Mouse (Mus musculus) adrenal gland, postnatal 4 days (tissue): ENCODE data around the gene Atp6v1g1. TPM values are rescaled to one million over a fixed set of nuclear protein-coding genes. Genes with fewer than 3 reads are reported as not detected.

ENCODE experiments used
- DNase-seq, 2 experiments: peaks; one replicate each; pipeline ENCODE4 v3.0.0; 2021 to 2022; ENCODE audit warnings: low spot score in 2 of 2, mixed read lengths in 2 of 2
- long read RNA-seq, 2 experiments: library from polyadenylated mRNA; stranded (forward); transcript quantifications; one replicate each; pipeline ENCODE4 v2.0.0; 2021
- total RNA-seq, 2 experiments: library from RNA; stranded (reverse); gene quantifications; 2 replicates each; pipeline ENCODE4 v1.2.3; 2021

The Atp6v1g1 gene
- total RNA-seq = 100 to 1,000 TPM; 148 TPM
- long read RNA-seq, experiment 1, transcript Atp6v1g1-201 (3 exons, 1,135 nt) = major isoform, 205 of 219 reads
- long read RNA-seq, experiment 1, partial matches to known transcripts = 8 of 219 reads
- long read RNA-seq, experiment 1, other reads (novel, unspliced or antisense) = 6 of 219 reads
- long read RNA-seq, experiment 2, transcript Atp6v1g1-201 (3 exons, 1,135 nt) = major isoform, 190 of 213 reads
- long read RNA-seq, experiment 2, partial matches to known transcripts = 18 of 213 reads
- long read RNA-seq, experiment 2, other reads (novel, unspliced or antisense) = 5 of 213 reads

GRCm38 (mm10) chr4:63544494-63545230, at the start of gene Atp6v1g1:
Gene Atp6v1g1, plus strand, starts transcription at chr4:63544772.
- peak; percentile 83 to 90 for DNase-seq

DNA sequence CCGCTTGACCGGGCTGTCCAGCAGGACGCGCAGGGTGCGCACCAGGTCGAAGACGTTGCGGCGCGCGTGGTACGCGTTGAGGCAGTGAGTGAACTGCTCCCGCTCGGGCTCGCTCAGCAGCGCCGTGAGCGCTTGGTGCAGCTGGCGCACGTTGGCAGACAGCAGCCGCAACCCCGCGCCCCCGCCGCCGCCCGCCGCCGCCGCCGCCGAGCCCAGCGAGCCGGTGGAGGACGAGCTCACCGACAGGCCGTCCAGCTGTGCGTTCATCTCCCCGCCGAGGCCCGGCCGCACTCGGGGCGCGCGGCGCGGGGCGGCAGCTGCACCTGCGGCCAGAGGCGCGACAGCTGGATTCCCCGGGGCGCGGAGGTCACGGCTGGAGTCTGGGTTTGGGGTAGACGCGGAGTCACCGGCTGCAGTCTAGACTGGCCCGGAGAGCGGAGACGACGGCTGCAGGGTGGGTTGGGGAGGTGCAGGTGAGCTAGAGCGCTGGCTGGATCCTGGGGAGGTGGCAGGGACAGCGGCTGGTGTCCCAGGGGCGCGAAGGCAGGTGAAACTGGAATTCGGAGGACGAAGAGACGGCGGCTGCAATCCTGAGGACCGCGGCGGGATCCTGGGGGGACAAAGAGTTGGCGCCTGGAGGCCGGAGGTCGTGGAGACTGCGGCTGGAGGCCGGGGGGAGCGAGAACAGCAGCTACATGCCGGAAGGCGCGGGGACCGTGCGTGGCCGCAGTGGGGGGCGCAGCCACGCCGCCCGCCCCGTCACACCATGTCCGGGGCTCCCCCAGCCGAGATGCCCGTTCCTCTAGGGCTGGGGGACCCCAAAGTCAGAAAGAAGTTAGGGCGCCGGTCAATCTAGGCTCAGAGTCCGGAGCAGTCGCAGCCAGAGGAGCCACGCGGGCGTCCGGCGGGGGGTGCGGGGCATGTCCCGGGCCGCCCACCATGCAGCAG, 49.3 kb upstream of the Atp6v1g1 start:
- DNase-seq = peak; percentile 24 to 25

GRCm38 (mm10) chr4:63495915-63496278, 48.7 kb upstream of the Atp6v1g1 start, which contains the start of gene Whrn:
Gene Whrn, minus strand, starts transcription at chr4:63495991.
- DNase-seq = peak; percentile 53 to 58

GRCm38 (mm10) chr4:63496312-63496711, 48.3 kb upstream of the Atp6v1g1 start:
- no peak for DNase-seq

- DNase-seq = no peak
These were observed 46.2 kb upstream of the Atp6v1g1 start for GRCm38 (mm10) chr4:63498346-63498745.

DNA sequence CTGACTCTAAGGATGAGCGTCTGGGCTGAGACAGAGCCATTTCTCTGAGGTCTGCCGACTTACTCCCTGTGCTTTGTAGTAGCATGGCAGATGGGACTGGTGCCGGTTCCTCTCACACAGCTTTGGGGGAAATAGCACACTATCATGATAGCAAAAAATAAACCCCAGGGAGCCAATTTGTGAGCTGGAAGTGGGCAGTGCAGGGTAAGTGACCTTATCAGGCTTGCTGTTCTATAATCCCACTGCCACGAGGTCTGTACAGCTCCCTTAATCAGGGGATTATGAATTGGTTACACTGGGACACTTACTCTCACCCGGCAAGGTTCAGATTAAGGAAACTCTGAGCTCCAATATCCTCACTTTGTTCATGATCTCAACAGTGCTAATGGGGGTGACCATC, 43.5 kb upstream of the Atp6v1g1 start:
- DNase-seq = no peak

DNA sequence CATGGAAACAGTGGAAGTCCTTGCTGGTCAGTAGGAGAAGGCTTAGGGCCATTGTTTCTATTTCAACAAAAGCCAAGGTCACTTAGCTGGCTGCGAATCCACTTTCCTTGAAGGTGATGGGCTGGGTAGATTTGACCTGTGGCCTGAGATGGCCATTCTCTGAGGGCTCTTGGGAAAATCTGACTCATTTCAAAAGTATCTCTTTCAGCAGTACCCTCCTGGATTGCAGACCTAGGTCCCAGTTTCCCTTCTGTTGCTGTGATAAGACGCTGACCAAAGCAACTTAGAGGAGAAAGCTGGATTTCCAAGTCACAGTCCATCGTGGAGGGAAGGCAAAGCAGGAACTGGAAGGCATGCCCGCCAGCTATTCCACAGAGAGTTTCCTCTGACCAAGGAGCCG, 40.6 kb upstream of the Atp6v1g1 start:
- no peak for DNase-seq

DNA sequence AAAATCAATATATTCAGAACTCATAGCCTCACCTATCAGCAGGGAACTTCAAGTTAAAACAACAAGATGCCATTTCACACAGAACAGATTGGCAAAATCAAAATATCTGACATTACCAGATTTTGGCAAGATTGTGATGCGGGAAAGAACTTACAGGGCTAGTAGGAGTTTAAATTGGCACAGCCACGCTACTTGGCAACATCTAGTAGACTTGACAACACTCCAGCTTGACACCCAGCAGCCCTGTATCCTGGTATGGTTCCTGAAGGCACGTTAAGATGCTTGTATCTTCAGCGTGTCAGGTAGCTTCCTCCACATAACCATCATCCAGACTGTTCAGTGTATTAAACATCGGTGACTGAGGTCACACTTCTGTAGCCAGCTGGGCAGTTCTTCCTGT, 37.1 kb upstream of the Atp6v1g1 start:
- no peak for DNase-seq

- DNase-seq = peak; percentile 54 to 66
These were observed 36.3 kb upstream of the Atp6v1g1 start for GRCm38 (mm10) chr4:63508232-63508631.

GRCm38 (mm10) chr4:63512921-63513320, 31.7 kb upstream of the Atp6v1g1 start:
- DNase-seq = no peak

- no peak for DNase-seq
These were observed 30.1 kb upstream of the Atp6v1g1 start for GRCm38 (mm10) chr4:63514454-63514984.

DNA sequence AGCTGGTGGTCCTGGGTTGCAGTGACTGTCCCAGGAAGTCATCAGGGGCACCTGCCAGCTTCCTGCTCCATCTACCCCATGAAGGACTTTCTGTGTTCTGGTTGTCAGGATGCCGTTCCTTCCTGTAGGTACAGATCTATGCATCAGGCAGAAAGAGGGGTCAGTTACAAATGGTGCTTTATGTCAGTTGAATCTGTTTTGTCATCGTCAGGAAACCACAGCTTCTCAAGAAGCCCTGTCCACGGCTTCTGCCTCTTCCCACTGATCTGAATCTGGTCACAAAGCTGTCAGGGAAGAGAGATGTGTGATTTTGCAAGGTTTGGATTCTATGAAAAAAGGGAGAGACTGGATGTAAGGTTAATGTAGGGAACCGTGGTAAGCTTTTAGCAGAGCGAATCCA, 29.6 kb upstream of the Atp6v1g1 start:
- no peak for DNase-seq

DNA sequence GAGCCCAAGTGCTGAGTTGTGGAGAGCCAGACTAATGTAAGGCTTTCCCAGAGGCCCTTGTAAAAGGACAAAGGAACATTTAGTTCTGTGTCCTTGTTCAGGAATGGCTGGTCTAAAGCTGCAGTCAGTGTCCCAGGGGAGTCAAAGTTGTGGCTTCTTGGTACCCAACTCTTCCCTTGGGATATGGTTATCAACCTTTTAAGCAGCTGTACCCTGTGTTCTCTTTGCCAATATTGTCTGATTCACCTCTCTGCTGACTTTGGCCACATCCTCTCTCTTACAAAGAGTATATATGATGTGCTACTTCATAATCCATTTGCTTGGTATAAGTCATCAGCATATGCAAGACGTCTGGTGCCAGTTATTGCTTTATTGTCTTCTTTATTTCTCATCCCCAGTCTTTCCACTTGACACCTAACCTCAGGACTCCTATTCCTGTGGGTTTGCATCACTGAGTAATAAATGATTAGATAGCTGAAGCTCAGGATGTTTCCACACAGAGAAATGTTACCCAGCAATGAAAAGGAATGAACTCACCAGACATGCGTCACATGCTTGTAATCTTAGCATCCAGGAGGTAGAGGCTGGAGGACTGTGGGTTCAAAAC, 22.7 kb upstream of the Atp6v1g1 start:
- no peak for DNase-seq

DNA sequence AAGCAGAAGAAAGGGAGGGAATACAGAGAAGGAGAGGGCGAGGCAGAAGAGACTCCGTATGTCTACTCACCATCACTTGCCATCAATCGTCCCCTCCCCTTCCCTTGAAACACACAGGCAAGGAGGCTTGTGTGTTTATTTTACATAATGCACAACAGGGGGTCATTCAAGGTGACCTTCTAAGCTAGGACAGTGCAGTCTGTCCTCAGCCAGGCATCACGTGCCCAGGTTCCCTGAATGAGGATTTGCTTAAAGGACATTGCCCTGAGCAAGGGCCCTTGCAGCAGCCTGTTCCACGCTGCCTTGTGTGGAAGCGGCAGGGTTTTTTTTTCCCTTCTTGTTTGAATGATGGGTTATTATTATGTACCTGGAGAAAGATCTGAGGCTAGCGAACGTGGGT, 19.1 kb upstream of the Atp6v1g1 start:
- DNase-seq = no peak

GRCm38 (mm10) chr4:63528946-63529345, 15.6 kb upstream of the Atp6v1g1 start:
- DNase-seq = no peak

DNA sequence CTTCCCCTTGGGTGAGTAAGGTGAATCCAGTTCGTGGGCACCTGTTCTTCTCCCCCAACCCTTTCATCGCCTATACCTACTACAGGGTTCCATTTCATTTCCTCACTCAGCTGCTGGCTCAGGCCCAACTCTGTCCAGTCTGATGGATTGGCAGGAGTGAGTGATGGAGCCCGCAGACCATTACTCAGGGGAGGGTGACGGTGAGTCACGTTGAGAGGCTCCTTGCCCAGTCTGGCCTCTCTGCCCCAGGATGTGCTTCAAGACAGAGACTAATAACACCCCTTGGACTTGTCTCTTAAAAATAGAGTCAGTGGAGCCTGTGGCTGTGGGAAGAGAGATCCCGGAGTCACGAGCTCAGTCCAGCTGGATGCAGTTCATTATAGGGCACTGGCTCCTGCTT, 14.2 kb upstream of the Atp6v1g1 start:
- DNase-seq = no peak

DNA sequence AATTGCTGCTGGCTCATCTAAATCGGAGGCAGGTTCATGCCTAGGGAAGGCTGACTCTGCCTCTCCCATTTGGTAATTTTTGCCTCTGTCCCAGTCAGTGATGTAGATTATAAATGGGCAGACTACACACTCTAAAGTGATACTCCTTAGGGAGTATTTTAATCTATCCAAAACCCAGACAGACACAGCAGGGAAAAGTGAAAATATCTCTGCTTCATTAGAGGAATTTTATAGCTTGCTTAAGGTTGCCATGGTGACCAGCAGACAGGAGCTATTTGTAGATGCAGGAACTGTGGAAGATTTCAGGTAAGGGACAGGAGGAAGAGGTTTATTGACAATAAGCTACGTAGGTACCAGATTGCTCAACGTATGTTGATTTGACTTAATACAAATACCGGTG, 7.0 kb upstream of the Atp6v1g1 start:
- no peak for DNase-seq

GRCm38 (mm10) chr4:63542209-63542608, 2.4 kb upstream of the Atp6v1g1 start:
- no peak for DNase-seq

GRCm38 (mm10) chr4:63543746-63544493, 652 bp upstream of the Atp6v1g1 start:
- no peak for DNase-seq
